In genomic region chr13:48853947-48854346, GRCm38 (mm10) we compare ENCODE assay signal across 12 mouse cellular contexts. TPM values are rescaled to one million over a fixed set of nuclear protein-coding genes. Genes with fewer than 3 reads are reported as not detected.
A peak's percentile ranks its signal among the peaks of the same experiment; 100 is the strongest.
DNase-seq lines count a peak whose midpoint lies in the region; ATAC-seq lines count a peak whose summit lies in the region.
"Had no signal": no experiment of that assay in that cellular context is flagged by ENCODE, and none has a peak within 500 bp of the region (broad histone marks: within the 10 kb centered on the region; RNA-seq: fewer than 3 reads in every experiment).

No protein-coding gene starts in this region.

- H3K4me2 ChIP-seq in hindbrain, embryonic 11.5 days (replicated peaks; ENCODE audit: low read depth, low read length), result no peak overlapping the region
- no peak overlapping the region for H3K4me2 ChIP-seq in midbrain, embryonic 11.5 days
- no peak overlapping the region for H3K4me2 ChIP-seq in stomach, embryonic 16.5 days (ENCODE audit: low read depth, low read length)
- H3K4me2 ChIP-seq: embryonic facial prominence, embryonic 12.5 days; limb, embryonic 12.5 days had no signal

- H3K9me3 ChIP-seq in hindbrain, embryonic 11.5 days (ENCODE audit: control insufficient read depth, low read length), result no peaks in the 10 kb centered on the region
- H3K9me3 ChIP-seq in hindbrain, embryonic 10.5 days, result no peaks in the 10 kb centered on the region
- H3K9me3 ChIP-seq in midbrain, embryonic 11.5 days (ENCODE audit: control insufficient read depth, low read length), result no peaks in the 10 kb centered on the region
- no peaks in the 10 kb centered on the region for H3K9me3 ChIP-seq in stomach, embryonic 16.5 days (replicated peaks; ENCODE audit: control insufficient read depth, low read length)
- H3K9me3 ChIP-seq: embryonic facial prominence, embryonic 12.5 days; limb, embryonic 12.5 days; megakaryocyte, embryonic 14.5 days had no signal

- peaks cover 4% of the 10 kb centered on the region; the same call in 1 of the 2 replicates for H3K4me1 ChIP-seq in hindbrain, embryonic 11.5 days (replicated peaks; ENCODE audit: control insufficient read depth, insufficient read depth, low read length)
- peaks cover 70% of the 10 kb centered on the region for H3K4me1 ChIP-seq in hindbrain, embryonic 10.5 days (replicated peaks)
- peaks cover 45% of the 10 kb centered on the region for H3K4me1 ChIP-seq in midbrain, embryonic 11.5 days (ENCODE audit: control insufficient read depth, insufficient read depth, low read length)
- H3K4me1 ChIP-seq in stomach, embryonic 16.5 days (ENCODE audit: control insufficient read depth, insufficient read depth, low read length), result peaks cover 59% of the 10 kb centered on the region

- WGBS in hindbrain, embryonic 11.5 days, result 53% methylated on average over 3 of the region's 3 CpGs
- 60% methylated on average over 3 of the region's 3 CpGs for WGBS in hindbrain, embryonic 10.5 days
- WGBS in midbrain, embryonic 11.5 days, result 50% methylated on average over 3 of the region's 3 CpGs
- 48% methylated on average over 3 of the region's 3 CpGs for WGBS in stomach, embryonic 16.5 days

- H3K4me3 ChIP-seq in hindbrain, embryonic 11.5 days (ENCODE audit: low read depth, low read length), result no peak overlapping the region
- H3K4me3 ChIP-seq in hindbrain, embryonic 10.5 days, result no peak overlapping the region
- no peak overlapping the region for H3K4me3 ChIP-seq in midbrain, embryonic 11.5 days (ENCODE audit: low read depth, low read length)
- H3K4me3 ChIP-seq in stomach, embryonic 16.5 days (replicated peaks; ENCODE audit: low read length), result no peak overlapping the region
- H3K4me3 ChIP-seq: embryonic facial prominence, embryonic 12.5 days; limb, embryonic 12.5 days; megakaryocyte, embryonic 14.5 days had no signal

- no peaks in the 10 kb centered on the region for H3K27me3 ChIP-seq in hindbrain, embryonic 11.5 days (ENCODE audit: control insufficient read depth, insufficient read depth, low read length)
- no peaks in the 10 kb centered on the region for H3K27me3 ChIP-seq in hindbrain, embryonic 10.5 days (ENCODE audit: insufficient read depth, poor library complexity, severe bottlenecking)
- H3K27me3 ChIP-seq in midbrain, embryonic 11.5 days (ENCODE audit: control insufficient read depth, insufficient read depth, low read length), result no peaks in the 10 kb centered on the region
- no peaks in the 10 kb centered on the region for H3K27me3 ChIP-seq in stomach, embryonic 16.5 days (ENCODE audit: control insufficient read depth, insufficient read depth, low read length)
- H3K27me3 ChIP-seq: embryonic facial prominence, embryonic 12.5 days; limb, embryonic 12.5 days; megakaryocyte, embryonic 14.5 days had no signal

- H3K9ac ChIP-seq in hindbrain, embryonic 11.5 days (ENCODE audit: low read depth, low read length), result no peak overlapping the region
- no peak overlapping the region for H3K9ac ChIP-seq in midbrain, embryonic 11.5 days (ENCODE audit: low read length)
- no peak overlapping the region for H3K9ac ChIP-seq in stomach, embryonic 16.5 days (ENCODE audit: low read length)
- H3K9ac ChIP-seq: embryonic facial prominence, embryonic 12.5 days; limb, embryonic 12.5 days had no signal

- H3K27ac ChIP-seq in hindbrain, embryonic 11.5 days (ENCODE audit: low read depth, low read length), result 0 out of 2 replicates have a peak overlapping the region, but pooled peaks have one; percentile 17
- no peak overlapping the region for H3K27ac ChIP-seq in hindbrain, embryonic 10.5 days
- H3K27ac ChIP-seq in midbrain, embryonic 11.5 days (ENCODE audit: low read depth, low read length), result peak overlapping the region; percentile 44
- H3K27ac ChIP-seq in stomach, embryonic 16.5 days (ENCODE audit: low read length), result peak overlapping the region; percentile 31; the same call in 1 of the 2 replicates
- H3K27ac ChIP-seq: embryonic facial prominence, embryonic 12.5 days; limb, embryonic 12.5 days had no signal

- no peak for DNase-seq in hindbrain, embryonic 11.5 days (ENCODE audit: low spot score)
- DNase-seq in hindbrain, embryonic 10.5 days (ENCODE audit: low spot score), result no peak
- DNase-seq in midbrain, embryonic 11.5 days (ENCODE audit: low spot score, missing footprints), result no peak
- no peak for DNase-seq in right cerebral cortex, postnatal 25 days
- no peak for DNase-seq in thymus, postnatal 10 days (ENCODE audit: low spot score in 2 of 2)
- DNase-seq: cerebellum, adult 18-20 months; kidney, postnatal 4 days had no signal

- H3K36me3 ChIP-seq in hindbrain, embryonic 11.5 days (ENCODE audit: control insufficient read depth, insufficient read depth, low read length), result no peaks in the 10 kb centered on the region
- no peaks in the 10 kb centered on the region for H3K36me3 ChIP-seq in hindbrain, embryonic 10.5 days
- H3K36me3 ChIP-seq in midbrain, embryonic 11.5 days (ENCODE audit: control insufficient read depth, insufficient read depth, low read length), result no peaks in the 10 kb centered on the region
- no peaks in the 10 kb centered on the region for H3K36me3 ChIP-seq in stomach, embryonic 16.5 days (ENCODE audit: control insufficient read depth, insufficient read depth, low read length)
- H3K36me3 ChIP-seq: embryonic facial prominence, embryonic 12.5 days; limb, embryonic 12.5 days had no signal

- no peak for ATAC-seq in hindbrain, embryonic 11.5 days (ENCODE audit: low FRiP score)
- ATAC-seq in inflammation-experienced regulatory T-cells, adult 6 months, result peak; percentile 32
- peak; percentile 23; the same call in 1 of the 2 replicates for ATAC-seq in midbrain, embryonic 11.5 days (ENCODE audit: low FRiP score)
- no peak for ATAC-seq in stomach, embryonic 16.5 days (ENCODE audit: insufficient read depth, low FRiP score)

RNA-seq across cellular contexts. Expression of gene Phf2, which starts 17.0 kb away (rescaled TPM):
- 10.0 and 13.2 TPM in 2 replicates for polyA plus RNA-seq in hindbrain, embryonic 11.5 days (2014; fragmentation: Nextera tagmentation; extraction: Ambion mirVana)
- polyA plus RNA-seq in hindbrain, embryonic 10.5 days (2016; fragmentation: Nextera tagmentation; extraction: Ambion mirVana), result 6.9 and 8.7 TPM in 2 replicates
- polyA plus RNA-seq in inflammation-experienced regulatory T-cells, adult 6 months (2017; shearing (Covaris generic)), result 1 to 10 TPM; 2.4 to 3.7 (median 3.0) TPM
- 9.8 and 10.7 TPM in 2 replicates for polyA plus RNA-seq in midbrain, embryonic 11.5 days (2014; fragmentation: Nextera tagmentation; extraction: Ambion mirVana)
- polyA plus RNA-seq in stomach, embryonic 16.5 days (2015; fragmentation: Nextera tagmentation; extraction: Ambion mirVana), result 6.1 and 6.3 TPM in 2 replicates

Comparison
In these comparisons a context has a peak if more than half of its experiments do, and no peak if none do; other contexts are left out.
1. ATAC-seq: peak in inflammation-experienced regulatory T-cells, adult 6 months (single experiment) and midbrain, embryonic 11.5 days (single experiment); none in hindbrain, embryonic 11.5 days (single experiment) and stomach, embryonic 16.5 days (single experiment).